Mouse (Mus musculus) bone marrow macrophage, adult 2 months (primary cell): ENCODE data around the gene Ubxn4. TPM values are rescaled to one million over a fixed set of nuclear protein-coding genes. Genes with fewer than 3 reads are reported as not detected.
"Not testable (repeated sequence)": the region's sequence is repeated elsewhere in the genome, so short reads cannot be mapped to it uniquely, and the experiment has no call there.

Experiments
- H3K27ac ChIP-seq: 2 replicates; pipeline ENCODE4 v1.5.1; 2012; ENCODE audit warnings: low read depth, low read length; ENCODE audit not compliant: insufficient read depth
- H3K4me1 ChIP-seq: 2 replicates; pipeline ENCODE4 v1.6.1; 2012; ENCODE audit warnings: low read length; ENCODE audit not compliant: control insufficient read depth, insufficient read depth
- H3K4me3 ChIP-seq: 2 replicates; pipeline ENCODE4 v1.5.1; 2012; ENCODE audit warnings: mild to moderate bottlenecking, low read length, moderate library complexity; ENCODE audit not compliant: insufficient read depth
- CTCF ChIP-seq: IDR thresholded peaks from 2 replicates; pipeline ENCODE4 v1.5.1; 2012; ENCODE audit warnings: low read depth, mild to moderate bottlenecking, low read length, moderate library complexity
- POLR2A ChIP-seq: IDR thresholded peaks from 2 replicates; pipeline ENCODE4 v1.6.1; 2012; ENCODE audit warnings: mild to moderate bottlenecking, low read depth, low read length, borderline replicate concordance
- polyA plus RNA-seq: library from polyadenylated mRNA; stranded (reverse); fragments of >200 nt; gene quantifications from 2 replicates; pipeline ENCODE4 v1.2.4, GENCODE M21; 2012; ENCODE audit not compliant: missing spikeins, insufficient read depth, insufficient read length

Ubxn4 gene
- polyA plus RNA-seq, 1 experiment = 65.6 TPM

- Histone ChIP-seq H3K27ac (no peak overlapping the region), H3K4me1 (no peaks in the 10 kb centered on the region), H3K4me3 (no peak overlapping the region)
- no peak for TF ChIP-seq CTCF
- TF ChIP-seq POLR2A = no peak
Measured at GRCm38 (mm10) chr1:128303900-128304299, 60.1 kb downstream of the Ubxn4 start.

- Histone ChIP-seq H3K4me1 (no peaks in the 10 kb centered on the region), H3K27ac (no peak overlapping the region), H3K4me3 (no peak overlapping the region)
- TF ChIP-seq CTCF = no peak
- TF ChIP-seq POLR2A = no peak
Measured at GRCm38 (mm10) chr1:128309043-128309442, 65.3 kb downstream of the Ubxn4 start.

- no peak overlapping the region for H3K4me3 ChIP-seq
- H3K4me1 ChIP-seq = 0 out of 2 replicates have a peak, but pooled peaks cover 3% of the 10 kb centered on the region
- H3K27ac ChIP-seq = no peak overlapping the region
- TF ChIP-seq POLR2A = no peak
- no peak for TF ChIP-seq CTCF
Measured at GRCm38 (mm10) chr1:128314665-128315064, 70.9 kb downstream of the Ubxn4 start.

GRCm38 (mm10) chr1:128319266-128319665 lies 75.5 kb downstream of the Ubxn4 start:
- peaks cover 12% of the 10 kb centered on the region for H3K4me1 ChIP-seq
- H3K27ac ChIP-seq, H3K4me3 ChIP-seq: not testable (repeated sequence)

- Histone ChIP-seq H3K4me3 (no peak overlapping the region), H3K27ac (no peak overlapping the region), H3K4me1 (peaks cover 9% of the 10 kb centered on the region)
- no peak for TF ChIP-seq POLR2A
- TF ChIP-seq CTCF = no peak
Measured at GRCm38 (mm10) chr1:128323026-128323643, 79.4 kb downstream of the Ubxn4 start.

- no peak for TF ChIP-seq POLR2A
- no peak for TF ChIP-seq CTCF
- Histone ChIP-seq H3K27ac (no peak overlapping the region), H3K4me1 (peaks cover 9% of the 10 kb centered on the region), H3K4me3 (no peak overlapping the region)
Measured at GRCm38 (mm10) chr1:128324776-128325175, 81.0 kb downstream of the Ubxn4 start.

- TF ChIP-seq POLR2A (no peak), CTCF (no peak)
- no peak overlapping the region for H3K4me3 ChIP-seq
- H3K4me1 ChIP-seq = peaks cover 9% of the 10 kb centered on the region
- H3K27ac ChIP-seq = no peak overlapping the region
Measured at GRCm38 (mm10) chr1:128327165-128327564, 83.4 kb downstream of the Ubxn4 start.

GRCm38 (mm10) chr1:128328218-128328617 lies 84.5 kb downstream of the Ubxn4 start, which contains the start of gene Lct:
Gene Lct (minus strand): TSS chr1:128328318.
- Histone ChIP-seq H3K27ac (no peak within 1 kb of the TSS), H3K4me3 (no peak within 1 kb of the TSS), H3K4me1 (peaks cover 5% of the 10 kb centered on the region)
- TF ChIP-seq POLR2A = no peak

Other genes with a start within 250 kb of the Ubxn4 start
- 11.4 and 11.7 TPM in 2 replicates for gene Zranb3, start 140.9 kb upstream of the Ubxn4 start, polyA plus RNA-seq
- gene R3hdm1, start 140.7 kb upstream of the Ubxn4 start, polyA plus RNA-seq = 45.0 and 51.0 TPM in 2 replicates
- gene Lct, start 84.4 kb downstream of the Ubxn4 start, polyA plus RNA-seq = not detected in 2 replicates
- gene Mcm6, start 115.7 kb downstream of the Ubxn4 start, polyA plus RNA-seq = 44.6 and 46.5 TPM in 2 replicates
- 50.2 and 52.9 TPM in 2 replicates for gene Dars, start 173.4 kb downstream of the Ubxn4 start, polyA plus RNA-seq